Mouse (Mus musculus) duodenum, adult 2 months (tissue): ENCODE measurements around the gene Ccer2. TPM values are rescaled to one million over a fixed set of nuclear protein-coding genes. Genes with fewer than 3 reads are reported as not detected.

Experiments
- polyA plus RNA-seq: library from polyadenylated mRNA; depleted of rRNA; stranded (reverse); fragments of >200 nt; gene quantifications from 2 replicates; pipeline ENCODE4 v1.2.3, GENCODE M21; 2012; ENCODE audit warnings: low replicate concordance; rRNA removed

The Ccer2 gene
- not detected in 2 replicates for polyA plus RNA-seq

DNA sequence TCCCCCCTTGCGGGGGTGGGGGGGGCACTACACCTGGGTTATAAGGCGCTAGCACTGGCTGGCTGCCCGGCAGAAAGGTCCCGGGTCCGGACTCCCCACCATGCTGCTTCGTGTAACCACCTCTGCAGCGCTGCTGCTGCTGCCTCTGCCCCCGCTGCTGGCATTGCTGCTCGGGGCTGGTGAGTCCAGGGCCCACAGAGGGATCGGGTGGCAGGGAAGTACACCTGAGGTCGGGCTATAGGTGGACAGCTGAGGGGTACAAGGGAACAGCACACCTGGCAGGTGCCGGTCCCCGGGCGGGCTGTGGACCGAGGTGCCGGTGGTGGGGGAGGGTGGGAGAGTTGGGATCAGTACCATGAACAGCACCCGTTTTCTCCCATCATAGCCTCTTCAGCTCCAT is at the start of gene Ccer2:
Ccer2 (plus strand) TSS at position 96 of the 400 bp plus-strand sequence.

DNA sequence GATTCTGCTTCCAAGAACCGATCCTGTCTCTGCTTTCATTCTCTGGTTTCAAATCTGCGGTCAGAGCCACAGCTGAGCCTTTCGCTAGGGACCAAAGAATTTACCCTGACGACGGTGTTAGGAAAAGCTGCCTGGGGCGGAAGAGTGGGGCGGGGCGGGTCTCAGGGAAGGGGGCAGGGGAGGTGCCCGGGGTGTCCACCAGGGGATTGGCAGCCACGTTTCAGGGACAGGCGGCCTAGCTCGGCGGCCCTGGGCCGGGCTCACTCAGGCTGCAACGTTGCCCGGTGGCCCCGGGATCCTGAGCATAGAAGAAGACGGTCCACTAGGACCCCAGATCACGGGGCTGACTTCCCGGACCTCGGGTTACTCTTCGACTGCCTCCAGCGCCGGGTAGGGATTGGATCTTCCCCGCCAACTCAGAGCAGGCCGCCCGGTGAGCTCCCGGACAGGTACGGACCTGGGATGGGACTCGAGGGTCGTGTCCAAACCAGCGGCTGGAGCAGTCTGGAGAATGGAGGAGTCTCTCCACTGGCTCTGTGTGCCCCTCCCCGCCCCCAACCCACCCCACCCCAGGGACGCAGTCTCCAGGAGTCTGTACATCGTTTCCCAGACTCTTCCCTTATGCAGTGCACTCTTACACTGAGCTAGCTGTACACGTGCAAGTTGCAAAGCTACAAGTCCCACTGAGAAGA is 39.2 kb upstream of the Ccer2 start, which contains the start of gene Fbxo17:
Fbxo17 (plus strand) TSS at position 215 of the 692 bp plus-strand sequence.

DNA sequence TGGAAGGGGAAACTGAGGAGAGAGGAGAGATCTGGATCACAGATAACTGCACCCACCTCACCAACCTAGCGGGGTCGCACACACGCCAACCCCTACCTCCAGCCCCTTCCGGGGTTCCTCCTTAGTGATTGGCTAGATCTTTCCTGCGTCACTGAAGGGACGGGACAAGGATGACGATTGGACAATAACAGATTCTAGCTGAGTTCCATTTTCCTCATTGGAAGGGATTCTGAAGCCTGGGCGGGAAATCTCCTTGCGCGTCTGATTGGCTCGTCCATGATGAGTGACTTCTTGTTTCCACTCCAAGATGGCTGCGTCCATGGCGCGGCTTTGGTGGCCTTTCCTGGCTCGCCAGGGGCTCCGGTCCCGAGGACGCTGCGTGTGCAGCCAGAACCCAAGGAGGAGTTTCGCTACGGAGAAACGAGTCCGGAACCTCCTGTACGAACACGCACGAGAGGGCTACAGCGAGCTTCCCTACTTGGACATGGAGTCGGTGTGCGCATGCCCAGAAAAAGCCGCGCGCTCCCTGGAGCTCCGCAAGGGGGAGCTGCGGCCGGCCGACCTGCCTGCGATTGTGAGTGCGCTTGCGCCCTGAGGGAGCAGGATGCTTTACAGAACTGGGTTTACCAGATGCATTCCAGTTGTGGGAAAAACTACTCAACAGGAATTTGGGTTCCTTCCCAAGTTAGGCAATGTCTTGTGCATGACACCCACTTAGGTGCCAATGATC is 14.1 kb upstream of the Ccer2 start, which contains the start of the genes Mrps12 and Sars2:
Mrps12 (minus strand) TSS at position 112 of the 730 bp plus-strand sequence.
Sars2 (plus strand) TSS at position 284 of the 730 bp plus-strand sequence.

DNA sequence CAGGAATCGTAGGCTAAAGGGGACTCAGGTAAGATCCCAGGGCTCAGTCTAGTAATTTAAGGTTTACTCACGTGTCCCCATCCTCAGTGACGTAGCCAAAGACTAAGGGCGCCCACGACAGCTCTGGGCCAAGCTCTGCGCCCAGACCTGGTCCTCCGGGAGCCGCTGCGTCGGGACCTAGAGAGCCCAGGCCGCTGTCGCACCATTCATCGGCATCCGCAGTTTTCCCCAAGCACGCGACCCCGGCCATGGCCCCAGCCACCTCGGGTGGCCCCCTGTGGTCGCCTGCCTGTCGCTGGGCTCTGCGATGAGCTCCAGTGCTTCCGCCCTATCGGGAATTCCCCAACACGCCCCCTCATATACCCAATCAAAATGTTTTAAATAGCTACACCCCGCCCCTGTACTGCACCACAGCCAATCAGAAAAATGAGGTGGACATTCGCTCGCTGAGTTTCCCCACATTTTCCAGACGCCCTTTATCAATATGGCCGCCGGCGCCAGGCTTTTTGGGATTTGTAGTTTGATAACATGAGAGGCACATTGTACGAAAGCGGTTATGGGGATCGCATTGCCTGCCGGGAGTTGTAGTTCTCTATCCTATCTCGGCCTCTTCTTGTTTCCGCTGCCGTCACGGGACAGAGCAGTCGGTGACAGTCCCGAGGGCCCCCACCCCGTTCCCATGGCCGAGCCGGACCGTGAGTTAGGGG is 10.4 kb downstream of the Ccer2 start, which contains the start of gene Sirt2:
Sirt2 (plus strand) TSS at position 563 of the 707 bp plus-strand sequence.

DNA sequence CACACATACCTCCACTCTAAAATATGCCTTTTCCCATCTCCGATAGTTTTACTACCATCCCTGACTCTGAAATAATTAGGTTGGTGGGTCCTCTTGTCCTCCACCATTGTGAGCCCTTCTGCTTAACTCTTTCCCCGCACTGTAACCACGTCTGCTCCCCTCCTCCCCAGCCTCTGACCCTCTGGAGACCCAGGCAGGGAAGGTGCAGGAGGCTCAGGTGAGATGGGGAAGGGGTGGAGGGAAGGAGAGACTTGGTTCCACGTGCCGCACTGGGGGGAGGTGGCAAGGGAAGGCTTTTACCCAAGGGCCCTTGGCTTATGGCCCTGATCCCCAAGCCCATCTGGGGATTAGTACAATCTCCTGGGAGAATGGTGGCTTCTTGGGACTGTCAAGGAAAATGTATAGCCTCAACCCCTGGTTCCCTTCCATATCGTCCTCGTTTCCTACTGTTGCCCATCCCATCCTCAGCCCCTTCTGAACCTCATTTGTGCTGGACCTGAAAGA is 11.5 kb downstream of the Ccer2 start, which contains the start of gene Nfkbib:
Nfkbib (minus strand) TSS at position 51 of the 504 bp plus-strand sequence.

DNA sequence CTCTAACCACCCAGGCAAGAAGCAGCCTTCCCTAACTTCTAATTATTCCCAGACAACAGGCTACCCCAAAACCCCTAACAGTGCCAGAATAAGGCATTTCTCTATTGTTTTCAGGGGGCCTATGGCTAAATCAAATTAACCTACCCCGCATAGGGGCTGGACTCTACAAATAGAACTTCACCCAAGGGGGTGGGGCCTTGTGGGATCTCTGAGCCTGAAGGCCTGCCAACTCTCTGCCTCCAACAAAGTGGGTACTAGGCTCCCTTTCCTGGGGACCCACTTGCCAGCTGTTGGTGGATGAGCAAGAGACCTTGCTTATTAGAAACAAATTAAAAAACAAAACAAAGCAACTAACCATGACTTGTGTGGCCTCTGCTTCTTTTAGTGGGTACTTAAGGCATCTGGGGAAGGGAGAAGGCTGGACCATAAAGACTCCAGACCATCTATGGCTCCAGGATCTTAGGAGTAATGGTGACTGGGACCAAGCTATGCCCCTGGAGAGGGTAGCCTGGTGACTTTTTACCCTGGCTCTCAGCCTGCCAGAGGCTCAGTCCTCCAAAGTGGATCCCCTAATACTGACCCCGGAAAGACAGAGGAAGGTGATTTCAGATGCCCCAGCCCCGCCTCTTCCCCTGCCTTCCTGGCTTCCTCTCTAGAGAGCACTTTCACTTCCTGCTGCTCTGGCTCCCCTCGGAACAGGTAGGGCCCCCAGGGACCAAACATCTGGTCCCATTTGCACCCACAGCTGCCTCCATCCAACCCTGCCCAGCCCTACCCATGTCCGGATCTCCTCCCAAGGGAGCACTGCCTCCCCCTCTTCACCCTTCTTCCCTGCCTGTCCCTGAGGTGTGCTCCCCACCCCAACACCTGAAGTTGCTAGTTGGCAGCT is 32.6 kb downstream of the Ccer2 start, which contains the start of gene Rinl:
Rinl (plus strand) TSS at position 663 of the 889 bp plus-strand sequence.

DNA sequence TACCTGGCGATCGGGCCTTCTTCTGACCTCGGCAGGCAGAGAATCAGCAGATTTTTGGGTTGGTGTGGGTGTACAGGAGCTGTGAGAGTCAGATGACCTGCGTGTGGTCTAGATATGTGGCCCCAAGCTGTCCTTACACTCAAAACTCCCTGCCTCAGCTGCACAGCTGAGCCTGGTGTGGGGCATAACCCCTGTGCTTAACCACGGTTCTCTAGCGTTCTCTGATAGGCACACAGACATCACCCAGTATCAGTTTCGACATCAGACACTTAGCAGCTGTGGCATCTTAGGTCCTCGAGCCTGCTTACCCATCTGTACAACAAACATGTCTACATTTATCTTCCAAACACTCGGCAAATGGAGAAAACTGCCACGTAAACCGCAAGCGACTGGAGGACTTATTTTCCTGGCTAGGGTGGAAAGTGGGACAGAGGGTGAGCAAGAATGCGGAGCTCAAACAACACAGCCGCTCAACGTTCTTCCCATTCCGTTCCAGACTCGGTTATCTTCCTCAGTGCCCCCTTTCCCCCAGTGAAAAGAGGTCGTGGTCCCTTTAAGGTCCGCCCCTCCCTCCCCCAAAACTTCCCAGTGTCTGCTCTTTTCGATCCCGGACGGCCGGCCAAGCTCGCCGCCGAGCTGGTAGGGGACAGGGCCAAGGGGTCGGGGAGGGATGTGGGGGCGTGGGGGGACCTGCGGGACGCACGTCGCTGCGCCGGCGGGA is 52.4 kb downstream of the Ccer2 start, which contains the start of gene Hnrnpl:
Hnrnpl (plus strand) TSS at position 321 of the 721 bp plus-strand sequence.

Other genes starting within 250 kb of the Ccer2 start
- gene Ifnl2, start 245.7 kb upstream of the Ccer2 start, polyA plus RNA-seq: not detected in 2 replicates
- not detected in 2 replicates for gene Ifnl3, start 233.3 kb upstream of the Ccer2 start, polyA plus RNA-seq
- gene Sycn, start 215.3 kb upstream of the Ccer2 start, polyA plus RNA-seq: 17.4 and 5,492 TPM in 2 replicates
- gene Nccrp1, start 208.9 kb upstream of the Ccer2 start, polyA plus RNA-seq: 0.26 and 3.6 TPM in 2 replicates
- gene Samd4b, start 158.0 kb upstream of the Ccer2 start, polyA plus RNA-seq: 60.8 and 63.0 TPM in 2 replicates
- gene Pak4, start 158.0 kb upstream of the Ccer2 start, polyA plus RNA-seq: 72.4 and 92.7 TPM in 2 replicates
- 0.05 TPM in 1 of 2 replicates, not detected in the other for gene Acp7, start 124.8 kb upstream of the Ccer2 start, polyA plus RNA-seq
- gene Fbxo27, start 63.3 kb upstream of the Ccer2 start, polyA plus RNA-seq: 1.2 and 1.3 TPM in 2 replicates
- 1.2 and 2.9 TPM in 2 replicates for gene Fbxo17, start 39.4 kb upstream of the Ccer2 start, polyA plus RNA-seq
- 121 and 126 TPM in 2 replicates for gene Mrps12, start 14.4 kb upstream of the Ccer2 start, polyA plus RNA-seq
- gene Sars2, start 14.2 kb upstream of the Ccer2 start, polyA plus RNA-seq: 26.1 and 35.4 TPM in 2 replicates
- 28.7 and 28.8 TPM in 2 replicates for gene Sirt2, start 10.6 kb downstream of the Ccer2 start, polyA plus RNA-seq
- gene Nfkbib, start 11.3 kb downstream of the Ccer2 start, polyA plus RNA-seq: 85.4 and 139 TPM in 2 replicates
- 2.5 and 4.3 TPM in 2 replicates for gene Rinl, start 32.8 kb downstream of the Ccer2 start, polyA plus RNA-seq
- gene Hnrnpl, start 52.4 kb downstream of the Ccer2 start, polyA plus RNA-seq: 78.1 and 84.5 TPM in 2 replicates
- 266 and 315 TPM in 2 replicates for gene Ech1, start 69.0 kb downstream of the Ccer2 start, polyA plus RNA-seq
- gene Lgals4, start 77.7 kb downstream of the Ccer2 start, polyA plus RNA-seq: 2,214 and 3,102 TPM in 2 replicates
- 0.83 and 1.7 TPM in 2 replicates for gene Lgals7, start 107.7 kb downstream of the Ccer2 start, polyA plus RNA-seq
- 0.06 and 0.21 TPM in 2 replicates for gene Capn12, start 125.2 kb downstream of the Ccer2 start, polyA plus RNA-seq
- gene Actn4, start 206.2 kb downstream of the Ccer2 start, polyA plus RNA-seq: 595 and 810 TPM in 2 replicates
- gene Eif3k, start 225.7 kb downstream of the Ccer2 start, polyA plus RNA-seq: 105 and 141 TPM in 2 replicates
- gene Map4k1, start 225.9 kb downstream of the Ccer2 start, polyA plus RNA-seq: 8.1 and 21.6 TPM in 2 replicates